Mouse (Mus musculus) thymus, adult 2 months (tissue): ENCODE results near the gene Mup5. TPM values are rescaled to one million over a fixed set of nuclear protein-coding genes. Genes with fewer than 3 reads are reported as not detected.

Experiments
- polyA plus RNA-seq: library from polyadenylated mRNA; depleted of rRNA; stranded (reverse); fragments of >200 nt; gene quantifications from 2 replicates; pipeline ENCODE4 v1.2.3, GENCODE M21; 2012; rRNA removed

The Mup5 gene
- polyA plus RNA-seq, 1 experiment, result not detected

Other genes with a start within 250 kb of the Mup5 start
- 0.24 TPM in 1 of 2 replicates, not detected in the other for gene Mup17, start 239.4 kb downstream of the Mup5 start, polyA plus RNA-seq
- gene Mup18, start 161.1 kb downstream of the Mup5 start, polyA plus RNA-seq, result not detected in 2 replicates
- 0.22 TPM in 1 of 2 replicates, not detected in the other for gene Mup19, start 53.0 kb downstream of the Mup5 start, polyA plus RNA-seq
- 0.15 TPM in 1 of 2 replicates, not detected in the other for gene Mup20, start 218.9 kb upstream of the Mup5 start, polyA plus RNA-seq